Mouse (Mus musculus) cerebellum, adult 11 months (tissue): ENCODE measurements around the gene Mef2d.
A peak's percentile ranks its signal among the peaks of the same experiment; 100 is the strongest.

Experiments
- DNase-seq: peaks from one replicate; pipeline ENCODE4 v3.0.0; 2022

Mef2d gene

DNA sequence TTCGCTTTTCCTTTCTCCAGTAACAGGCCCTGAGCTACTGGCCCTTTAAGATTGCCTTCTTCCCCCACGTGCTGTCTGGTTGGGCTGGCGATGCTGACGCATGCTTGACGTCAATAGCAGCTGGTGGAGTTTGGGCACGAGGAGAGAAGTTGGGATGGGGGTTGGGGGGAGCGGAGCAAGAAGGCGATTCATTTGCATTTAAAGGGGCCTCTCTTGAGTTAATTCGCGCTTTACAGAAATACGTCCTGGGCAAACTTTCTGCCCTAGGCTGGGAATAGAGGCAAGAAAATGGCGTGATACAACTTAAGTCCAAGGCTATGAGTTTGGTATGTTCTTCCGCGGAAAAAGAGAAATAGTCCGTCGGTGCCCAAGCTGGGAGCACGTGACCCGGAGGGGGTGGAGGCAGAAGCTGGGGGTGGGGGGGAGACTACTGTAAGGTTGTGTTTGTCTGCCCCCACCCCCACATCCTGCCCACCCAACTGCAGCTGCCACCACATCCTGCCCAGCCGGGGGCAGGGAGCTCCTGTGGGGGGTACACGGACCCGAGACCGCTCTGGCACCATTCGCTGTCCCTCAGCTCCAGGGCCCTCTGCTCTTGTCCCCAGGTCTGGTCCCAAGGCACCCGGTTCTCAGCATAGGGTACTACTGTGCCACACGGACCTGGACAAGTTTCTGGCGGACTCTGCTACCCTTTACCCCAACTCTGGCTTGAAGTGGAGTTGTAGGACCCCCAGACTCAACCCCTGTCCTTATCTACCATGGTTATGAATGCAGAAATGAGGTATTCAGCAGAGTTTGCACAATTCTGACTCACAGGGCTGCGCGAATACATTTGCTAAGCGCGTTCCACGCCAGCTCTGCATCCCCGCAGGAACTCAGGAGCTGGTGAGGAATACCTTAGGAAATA, 3.6 kb upstream of the Mef2d start:
- DNase-seq, result peak; percentile 92

DNA sequence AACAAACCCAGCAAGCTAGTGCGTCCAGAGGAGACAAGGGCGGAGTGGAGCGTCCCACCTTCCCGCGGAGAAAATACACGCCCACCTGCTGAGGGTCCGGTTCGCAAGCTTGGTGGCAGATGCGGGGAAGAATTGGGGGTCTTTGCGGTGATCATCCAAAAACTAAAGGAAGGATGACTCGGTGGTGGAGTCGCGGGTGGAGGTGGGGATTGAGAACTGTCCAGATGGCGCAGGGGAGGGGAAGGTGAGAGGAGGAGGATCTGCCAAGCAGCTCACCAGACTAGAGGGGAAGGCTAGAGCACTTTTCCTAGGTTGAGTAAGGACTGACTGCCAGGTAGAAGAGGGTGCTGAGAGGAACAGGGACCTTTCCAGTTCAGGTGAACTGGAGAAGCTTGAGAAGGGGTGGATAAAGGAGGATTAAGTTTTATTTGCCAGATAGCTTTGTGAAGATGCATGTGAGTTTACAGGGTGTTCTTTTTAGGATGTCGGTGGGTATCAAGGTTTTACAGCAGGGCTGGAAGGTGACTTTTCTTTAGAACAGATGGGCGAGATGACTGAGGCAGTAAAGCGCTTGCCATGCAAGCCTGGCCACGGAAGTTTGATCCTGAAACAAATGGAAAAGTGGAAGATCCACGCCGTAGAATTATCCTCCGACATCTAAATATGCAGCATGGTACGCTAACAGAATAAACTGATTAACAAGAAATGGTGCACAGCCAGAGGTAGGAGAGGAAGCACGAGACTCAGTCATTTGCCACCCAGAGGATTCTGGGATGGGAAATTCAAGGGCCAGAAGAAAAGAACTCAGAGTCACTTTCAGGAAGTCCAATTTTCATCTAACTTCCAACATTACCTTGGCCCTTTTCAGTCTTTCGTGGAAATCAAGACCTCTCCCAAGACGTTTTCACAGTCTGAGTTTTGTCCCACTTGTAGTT, 2.7 kb upstream of the Mef2d start:
- peak; percentile 81 for DNase-seq

DNA sequence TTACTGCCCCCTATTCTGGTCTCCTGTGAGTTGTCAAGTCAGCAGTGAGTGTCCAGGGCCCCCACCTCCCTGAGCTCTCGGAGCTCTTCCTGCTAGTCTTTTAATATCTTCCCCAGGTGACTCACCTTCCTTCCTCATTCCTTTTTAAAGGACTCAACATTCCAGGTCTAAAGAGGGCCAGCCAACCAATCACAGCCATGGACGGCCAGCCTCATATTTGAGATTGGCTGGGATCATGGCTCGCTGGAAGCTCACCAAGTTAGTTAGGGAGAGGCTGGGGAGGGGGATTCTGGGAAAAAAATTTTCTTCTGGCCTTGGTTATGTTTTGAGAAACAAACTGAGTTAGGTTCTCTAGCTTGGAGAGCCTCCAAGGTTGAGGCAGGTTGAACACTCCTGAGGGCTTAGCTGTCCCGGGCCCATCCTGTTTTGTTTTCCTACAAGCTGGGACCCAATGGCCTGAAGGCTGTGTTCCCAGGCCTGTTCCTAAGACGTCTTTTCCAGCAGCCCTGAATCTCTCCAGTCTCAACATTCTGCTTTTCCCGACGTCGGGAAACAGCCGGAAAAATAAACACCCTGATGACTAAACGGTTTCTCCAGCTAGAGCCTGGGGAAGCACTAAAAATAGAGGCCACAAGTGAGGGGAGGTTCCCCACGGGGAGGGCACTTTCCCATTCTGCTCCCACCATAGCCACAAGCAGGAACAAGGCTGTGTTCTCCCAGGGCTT, 1.8 kb upstream of the Mef2d start:
- DNase-seq, result peak; percentile 47

DNA sequence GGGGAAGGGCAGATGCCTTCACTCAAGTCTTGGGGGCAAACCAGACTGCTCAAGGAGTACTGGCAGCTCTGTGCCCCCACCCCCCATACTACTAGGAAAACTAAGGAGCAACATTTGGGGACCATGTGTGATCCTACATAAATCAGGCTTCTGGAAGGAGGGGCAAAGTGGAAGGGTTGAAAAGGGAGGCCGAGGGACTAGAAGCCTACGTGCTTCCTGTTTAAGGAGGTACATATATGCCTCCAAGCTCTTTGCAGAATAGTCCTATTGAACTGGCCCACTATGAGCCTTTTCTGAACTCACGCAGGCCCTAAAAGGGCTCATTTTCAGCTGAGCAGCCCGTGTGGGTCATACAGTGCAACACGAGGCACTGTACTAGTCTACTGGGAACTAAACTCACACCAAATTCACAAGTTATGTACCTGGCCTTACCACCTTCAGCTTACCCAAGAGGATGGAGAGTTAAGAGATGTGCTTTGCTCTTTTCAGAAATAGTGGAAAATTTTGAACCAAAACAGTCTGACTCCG, 1.2 kb upstream of the Mef2d start:
- peak; percentile 19 for DNase-seq

DNA sequence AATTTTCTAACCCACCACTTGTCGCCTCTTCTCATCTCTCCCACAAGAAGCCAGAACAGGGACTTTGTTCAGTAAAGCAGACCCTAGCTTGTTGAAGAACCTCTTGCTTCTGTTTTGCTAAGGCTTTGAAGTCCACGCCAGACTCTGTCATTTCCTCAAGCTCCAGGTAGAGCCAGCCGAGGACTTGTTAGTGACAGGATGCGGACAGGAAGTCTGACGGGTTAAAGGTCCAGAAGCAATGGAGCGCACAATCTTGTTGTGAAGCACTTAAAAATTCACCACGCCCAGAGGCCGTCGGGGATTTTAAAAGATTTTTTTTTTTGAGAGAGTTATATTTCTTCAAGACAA, 759 bp upstream of the Mef2d start:
- no peak for DNase-seq

DNA sequence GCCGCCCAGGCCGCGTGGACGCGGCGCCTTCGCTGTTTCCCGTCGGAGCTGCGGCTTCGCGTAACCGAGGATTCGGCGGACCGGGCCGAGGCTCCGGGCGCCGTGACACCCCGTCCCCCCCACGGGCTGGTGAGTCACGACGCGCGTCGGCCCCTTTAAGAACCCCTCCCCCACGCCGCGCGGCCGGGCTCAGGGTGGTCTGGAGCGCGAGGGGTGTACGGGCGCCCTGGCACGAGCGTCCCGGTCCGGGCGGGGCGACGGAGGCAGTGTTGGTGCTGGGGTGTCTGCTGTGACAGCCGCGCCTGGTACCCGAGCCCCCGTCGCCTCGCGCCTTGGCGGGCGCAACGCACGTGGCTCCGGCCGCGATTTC, 359 bp downstream of the Mef2d start:
- no peak for DNase-seq

DNA sequence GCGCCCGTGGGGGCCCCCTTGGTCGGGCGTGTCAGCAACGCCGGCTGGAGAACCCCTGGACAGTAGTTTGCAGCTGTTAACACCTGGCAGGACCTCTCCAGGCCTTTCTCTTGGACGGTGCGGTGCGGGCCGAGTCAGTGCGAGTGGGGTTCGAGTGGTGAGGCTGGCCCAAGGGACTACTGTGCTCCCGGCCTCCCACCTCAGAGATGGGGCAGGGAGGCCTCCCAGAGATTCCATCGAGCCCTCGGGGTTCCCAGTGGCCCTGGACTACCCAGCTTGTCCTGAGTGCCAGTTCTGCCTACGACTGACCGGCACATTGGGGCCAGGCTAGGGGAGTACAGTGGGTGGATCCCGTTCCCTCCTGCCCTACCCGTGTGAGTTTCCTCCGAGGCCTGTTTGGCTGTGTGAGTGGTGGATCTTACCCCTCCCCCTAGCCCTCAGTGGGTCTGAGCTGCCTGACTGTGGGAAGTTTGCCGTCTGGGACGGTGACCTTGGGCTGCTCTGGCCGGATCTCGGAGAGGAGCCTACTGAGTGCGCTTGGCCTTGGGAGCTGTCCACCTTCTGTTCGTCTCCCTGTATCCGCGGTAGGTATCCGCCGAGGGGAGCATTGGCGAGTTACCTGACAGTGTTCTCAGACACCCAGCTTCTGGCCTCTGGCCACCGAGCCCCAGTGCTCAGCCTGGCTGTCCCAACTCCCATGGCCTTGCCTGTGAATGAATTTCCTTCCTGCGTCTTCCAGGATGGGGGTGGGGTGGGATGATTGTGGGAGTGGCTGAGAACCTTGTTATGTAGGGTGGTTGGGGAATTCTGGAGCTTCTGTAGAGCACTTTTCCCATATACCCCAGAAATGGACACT, 972 bp downstream of the Mef2d start:
- DNase-seq, result peak; percentile 71

DNA sequence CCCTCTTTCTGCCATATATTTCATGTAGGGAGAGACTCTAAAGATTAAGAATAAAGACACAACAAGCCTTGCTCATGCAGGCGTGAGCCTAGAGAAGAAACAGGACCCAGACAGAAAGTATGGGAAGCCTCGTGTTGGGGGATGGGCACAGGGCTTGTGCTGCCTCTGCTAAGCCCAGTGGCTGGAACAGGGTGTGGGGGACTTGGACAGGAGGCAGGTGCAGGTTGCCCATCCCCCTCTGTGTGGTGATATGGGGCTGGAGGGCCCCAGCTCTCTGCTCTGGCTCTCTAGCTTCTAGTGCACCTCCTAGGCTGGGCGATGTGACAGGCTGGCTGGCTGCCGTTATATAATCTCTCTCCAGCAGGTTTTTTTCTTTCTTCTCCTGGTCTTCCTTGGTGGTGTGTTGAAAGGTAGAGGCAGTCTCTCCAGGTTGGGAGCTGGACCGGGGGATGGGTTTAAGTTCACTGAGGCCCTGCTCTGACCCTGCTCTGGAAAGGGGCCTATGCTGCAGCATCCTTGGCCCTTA, 1.9 kb downstream of the Mef2d start:
- peak; percentile 72 for DNase-seq

DNA sequence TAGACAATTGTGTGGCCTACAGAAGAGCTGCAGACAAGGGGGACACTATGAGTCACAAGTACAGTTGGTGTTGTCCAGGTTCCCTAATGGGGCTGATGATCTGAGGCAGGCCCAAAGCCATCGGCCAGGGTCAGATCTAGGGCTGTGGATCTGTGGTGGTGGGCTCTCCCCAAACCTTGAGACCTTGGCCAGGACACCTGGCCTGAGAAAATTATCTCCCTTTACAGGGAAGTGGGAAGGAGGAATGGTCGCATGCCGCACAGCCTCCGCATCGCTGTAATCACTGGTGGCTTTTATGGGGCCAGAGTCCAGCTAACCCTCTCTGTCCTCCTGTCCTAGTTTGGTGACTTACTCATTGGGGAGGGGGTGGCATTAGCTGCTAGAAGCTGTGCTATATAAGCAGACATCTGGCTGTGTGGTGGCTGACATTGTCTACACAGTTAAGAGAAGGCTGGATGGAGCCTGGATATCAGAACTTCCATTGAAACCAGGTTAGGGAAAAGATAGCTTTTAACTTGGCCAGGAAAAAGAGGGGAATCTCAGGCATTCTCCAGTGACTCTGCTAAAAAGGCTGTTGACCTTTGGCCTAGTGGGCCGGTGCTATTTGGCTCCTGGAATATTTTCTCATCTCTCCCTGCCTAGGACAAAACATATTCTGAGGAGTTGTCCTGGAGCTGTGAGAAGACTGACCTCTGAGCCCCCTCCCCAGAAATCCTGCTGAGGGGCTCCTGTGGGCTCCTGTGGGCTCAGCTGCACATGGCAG, 2.7 kb downstream of the Mef2d start:
- peak; percentile 32 for DNase-seq

DNA sequence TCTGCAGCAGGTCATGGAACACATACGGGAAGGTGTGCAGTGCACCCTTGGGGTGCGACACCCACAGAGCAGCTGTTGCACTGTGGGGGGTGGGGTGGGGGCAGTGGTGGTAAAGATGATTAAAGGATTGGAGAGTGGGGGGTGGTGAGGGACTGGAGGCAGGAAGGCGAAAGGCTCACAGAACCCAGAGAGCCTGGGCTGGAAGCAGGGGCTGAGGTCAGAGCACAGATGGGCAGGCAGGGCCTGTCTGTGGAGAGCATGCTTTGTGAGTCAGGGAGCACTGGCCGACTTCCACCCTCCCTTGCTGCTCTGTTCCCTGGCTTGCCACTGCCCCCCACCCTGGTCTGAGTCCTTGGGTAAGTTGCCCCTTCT, 3.2 kb downstream of the Mef2d start:
- peak; percentile 64 for DNase-seq

DNA sequence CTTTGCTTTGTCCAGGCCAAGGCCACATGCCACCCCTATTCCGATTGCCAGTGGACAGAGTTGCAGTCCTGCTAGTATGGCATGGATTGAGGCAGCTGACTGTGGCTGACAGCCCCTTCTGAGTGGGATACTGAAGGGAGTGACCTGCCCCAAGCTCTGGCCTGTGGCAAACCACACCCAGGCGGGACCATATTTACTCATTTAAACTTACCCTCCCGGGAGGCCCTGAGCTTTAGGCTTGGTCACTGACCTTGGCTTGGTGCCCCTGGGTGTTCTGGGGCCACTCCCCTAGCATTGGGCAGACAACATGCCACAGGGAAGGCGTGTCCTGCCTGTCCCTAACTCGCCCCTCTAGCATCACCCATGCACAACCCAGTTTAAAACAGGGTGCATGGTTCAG, 3.8 kb downstream of the Mef2d start:
- DNase-seq, result peak; percentile 38

DNA sequence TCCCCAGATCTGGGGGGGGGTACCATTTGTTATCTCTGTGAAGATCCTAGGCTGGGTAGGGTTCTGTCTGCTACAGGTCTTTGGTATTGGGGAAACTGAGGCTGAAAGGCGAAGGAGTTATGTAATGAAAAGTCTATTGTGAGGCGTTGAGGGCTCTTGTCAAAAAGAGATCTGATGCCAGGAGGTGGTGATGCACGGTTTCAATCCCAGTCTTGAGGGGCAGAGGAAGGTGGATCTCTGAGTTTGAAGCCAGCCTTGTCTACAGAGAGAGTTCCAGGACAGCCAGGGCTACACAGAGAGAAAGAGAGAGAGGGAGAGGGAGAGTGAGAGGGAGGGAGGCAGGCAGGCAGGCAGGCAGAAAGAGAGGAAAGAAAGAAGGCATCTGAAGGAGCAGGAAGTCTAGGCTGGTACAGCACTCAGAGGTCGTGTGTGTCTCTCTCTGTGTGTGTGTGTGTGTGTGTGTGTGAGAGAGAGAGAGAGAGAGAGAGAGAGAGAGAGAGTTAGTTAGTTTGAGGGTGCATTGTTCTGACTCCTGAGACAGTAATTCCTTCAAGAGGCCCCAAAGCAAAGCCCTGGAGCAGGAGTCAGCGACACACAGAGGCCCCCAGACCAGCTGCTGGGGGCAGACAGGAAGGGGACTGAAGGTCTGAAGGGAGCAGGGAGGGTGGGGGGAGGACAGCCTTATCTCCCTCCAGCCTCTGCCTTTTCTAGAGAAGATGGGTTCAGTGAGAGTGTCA, 4.4 kb downstream of the Mef2d start:
- no peak for DNase-seq

DNA sequence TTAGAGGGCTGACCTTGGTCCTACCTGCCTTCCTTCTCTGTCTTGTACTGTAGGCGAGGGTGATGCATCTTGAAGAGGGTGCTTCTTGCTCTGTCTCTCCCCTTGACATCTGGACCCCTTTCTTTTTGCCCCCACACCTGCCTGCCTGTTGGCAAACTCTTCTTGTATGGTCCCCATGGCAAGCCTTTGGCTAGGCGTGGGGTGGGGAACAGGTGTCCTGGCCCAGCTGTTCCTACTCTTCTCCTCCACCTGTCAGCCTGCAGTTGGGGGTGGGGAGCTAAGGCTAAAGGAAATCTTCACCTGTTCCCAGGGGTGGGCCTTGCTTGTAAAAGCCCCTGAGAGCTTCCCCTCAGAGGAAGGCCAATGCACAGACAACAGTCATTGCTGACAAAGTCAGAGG, 5.3 kb downstream of the Mef2d start:
- DNase-seq, result no peak

DNA sequence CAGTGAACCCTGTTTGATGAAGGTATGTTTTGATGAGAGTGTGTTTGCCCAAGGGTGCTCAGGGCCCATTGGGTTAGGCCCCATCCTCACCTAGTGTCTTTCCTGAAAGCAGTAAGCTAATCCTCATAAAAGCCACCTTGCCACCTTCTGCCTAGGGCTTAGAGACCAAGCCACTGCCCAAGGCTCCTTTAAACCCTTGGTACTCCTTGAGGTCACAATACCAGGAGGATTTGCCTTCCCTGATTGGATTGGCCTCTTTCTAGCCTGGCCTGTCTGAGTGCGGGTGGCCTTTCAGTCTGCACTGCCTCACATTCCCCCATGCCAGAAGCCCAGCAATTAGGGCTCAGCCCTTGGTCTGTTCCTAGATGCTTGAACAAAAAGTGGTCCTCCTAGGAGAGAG, 5.7 kb downstream of the Mef2d start:
- no peak for DNase-seq

DNA sequence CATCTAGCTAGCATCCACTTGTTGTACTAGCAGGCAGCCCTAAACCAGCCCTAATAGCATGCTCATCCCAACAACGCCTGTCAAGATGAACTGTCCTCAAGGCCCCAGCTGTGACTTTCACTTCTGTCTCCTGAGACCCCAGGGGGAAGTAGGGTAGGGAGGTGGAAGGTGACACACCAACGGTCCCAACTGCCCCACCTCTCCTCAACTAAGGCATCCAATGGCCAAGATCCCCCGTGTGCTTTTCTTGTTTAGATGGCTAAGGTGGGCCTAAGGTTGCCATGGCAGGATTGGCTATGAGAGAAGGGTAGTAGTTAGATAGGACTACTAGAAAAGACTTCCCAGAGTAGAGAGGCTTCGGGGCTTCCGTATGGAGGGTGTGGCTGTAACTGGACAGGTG, 6.2 kb downstream of the Mef2d start:
- no peak for DNase-seq

DNA sequence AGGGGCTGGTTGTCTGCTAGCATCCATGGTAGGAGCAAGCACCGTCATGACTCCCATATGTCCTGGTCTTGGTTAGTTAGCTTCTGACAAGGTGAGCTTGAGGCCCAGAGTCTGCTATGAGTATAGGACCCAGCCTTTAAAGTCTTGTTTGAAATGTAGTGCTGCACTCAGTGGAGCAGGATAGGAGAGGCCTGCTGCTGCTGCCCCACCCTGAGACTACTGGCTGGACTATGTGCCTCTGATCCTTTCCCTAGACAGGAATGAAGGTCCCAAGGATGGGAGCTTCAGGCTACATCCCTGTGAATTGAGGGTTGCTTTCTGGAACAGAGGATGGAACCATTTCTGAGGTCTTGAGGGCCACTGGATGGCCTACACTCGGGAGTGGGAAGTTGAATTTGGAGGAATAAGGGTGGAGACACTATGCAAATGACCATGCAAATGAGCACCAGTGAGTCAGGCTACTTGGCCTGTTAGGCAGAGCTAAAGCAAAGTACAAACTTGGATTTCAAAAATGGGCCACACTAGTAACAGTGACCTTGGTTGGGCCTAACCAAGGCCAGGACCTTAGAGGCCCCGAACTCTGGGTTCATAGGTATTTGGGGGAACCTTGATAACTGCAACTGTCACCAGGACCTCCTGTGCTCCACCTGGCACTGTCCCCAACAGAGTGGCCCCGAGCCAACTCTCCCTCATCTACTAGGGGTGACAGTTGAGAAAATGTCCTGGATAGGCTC, 6.8 kb downstream of the Mef2d start:
- DNase-seq, result peak; percentile 66

DNA sequence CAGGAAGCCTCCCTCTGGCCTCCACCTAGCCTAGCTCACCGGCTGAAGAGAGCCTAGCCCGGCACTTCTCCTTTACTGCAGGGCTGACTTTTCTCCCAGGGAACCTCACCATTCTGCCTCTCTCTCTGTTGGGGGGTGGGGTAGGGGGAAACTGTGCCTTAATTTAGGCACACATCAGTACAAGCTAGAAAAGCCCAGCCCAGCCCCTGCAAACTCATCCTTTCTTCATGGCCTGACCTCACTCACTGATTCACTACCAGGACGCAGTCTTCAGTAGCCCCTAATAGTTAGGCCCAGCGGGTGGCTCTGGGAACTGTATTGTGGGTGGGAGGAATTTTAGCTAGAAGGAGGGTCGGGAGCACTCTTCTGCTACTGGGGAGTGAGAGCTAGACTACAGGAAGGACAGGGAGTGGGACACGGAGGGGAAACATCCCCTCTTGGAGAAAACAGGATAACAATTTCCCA, 7.4 kb downstream of the Mef2d start:
- DNase-seq, result no peak

DNA sequence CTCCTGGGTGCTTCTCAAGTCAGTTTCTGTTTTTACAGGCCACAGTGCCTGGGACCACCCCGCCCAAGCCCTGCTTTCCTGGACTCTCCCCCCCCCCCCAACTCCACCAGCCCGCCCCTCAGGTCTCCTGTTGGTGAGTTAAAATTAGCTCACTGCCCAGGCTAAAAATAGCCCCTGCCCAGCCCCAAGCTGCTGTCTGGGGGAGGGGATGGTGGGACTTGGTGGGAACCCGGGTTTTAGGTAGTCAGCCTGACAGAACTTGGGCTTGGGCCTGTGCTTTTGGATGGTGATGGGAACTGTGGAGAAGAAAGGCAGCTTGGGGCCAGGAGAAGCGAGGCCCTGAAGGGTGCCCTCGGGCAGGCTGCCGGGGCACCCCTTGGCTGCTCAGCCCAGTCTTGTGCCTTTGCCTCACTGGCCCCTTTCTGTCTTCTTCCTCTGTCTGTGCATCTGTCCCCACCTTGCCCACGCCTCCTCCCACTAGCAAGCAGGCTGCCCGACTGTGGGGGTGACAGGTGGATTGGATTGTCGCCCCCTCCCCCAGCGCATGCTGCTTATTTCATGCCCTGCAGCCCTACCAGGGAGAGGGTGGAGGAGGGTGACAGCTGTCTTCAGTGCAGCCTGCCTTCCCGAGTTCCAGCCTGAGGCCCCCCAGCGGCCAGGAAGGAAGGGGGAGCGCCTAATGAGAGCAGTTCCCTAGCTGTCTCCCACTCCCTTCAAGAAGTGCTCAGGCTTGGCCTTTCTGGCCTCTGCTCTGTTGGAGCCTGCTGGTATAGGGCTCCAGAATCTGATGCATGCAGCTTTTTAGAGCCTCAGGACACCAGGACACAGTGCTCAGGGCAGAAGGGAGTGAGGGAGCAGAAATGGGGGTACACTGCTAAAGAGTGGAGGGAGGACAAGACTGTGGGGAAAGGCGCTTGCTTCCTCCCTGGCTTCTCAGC, 8.2 kb downstream of the Mef2d start:
- DNase-seq, result peak; percentile 50
